Mouse (Mus musculus): Measurements from ENCODE around the gene Smyd3. TPM values are rescaled to one million over a fixed set of nuclear protein-coding genes. Genes with fewer than 3 reads are reported as not detected.
A peak's percentile ranks its signal among the peaks of the same experiment; 100 is the strongest.
"Not testable (repeated sequence)": the region's sequence is repeated elsewhere in the genome, so short reads cannot be mapped to it uniquely, and the experiment has no call there.

Smyd3 gene
- total RNA-seq, 2 experiments from 2014 or later: 34.0 to 39.8 TPM

DNA sequence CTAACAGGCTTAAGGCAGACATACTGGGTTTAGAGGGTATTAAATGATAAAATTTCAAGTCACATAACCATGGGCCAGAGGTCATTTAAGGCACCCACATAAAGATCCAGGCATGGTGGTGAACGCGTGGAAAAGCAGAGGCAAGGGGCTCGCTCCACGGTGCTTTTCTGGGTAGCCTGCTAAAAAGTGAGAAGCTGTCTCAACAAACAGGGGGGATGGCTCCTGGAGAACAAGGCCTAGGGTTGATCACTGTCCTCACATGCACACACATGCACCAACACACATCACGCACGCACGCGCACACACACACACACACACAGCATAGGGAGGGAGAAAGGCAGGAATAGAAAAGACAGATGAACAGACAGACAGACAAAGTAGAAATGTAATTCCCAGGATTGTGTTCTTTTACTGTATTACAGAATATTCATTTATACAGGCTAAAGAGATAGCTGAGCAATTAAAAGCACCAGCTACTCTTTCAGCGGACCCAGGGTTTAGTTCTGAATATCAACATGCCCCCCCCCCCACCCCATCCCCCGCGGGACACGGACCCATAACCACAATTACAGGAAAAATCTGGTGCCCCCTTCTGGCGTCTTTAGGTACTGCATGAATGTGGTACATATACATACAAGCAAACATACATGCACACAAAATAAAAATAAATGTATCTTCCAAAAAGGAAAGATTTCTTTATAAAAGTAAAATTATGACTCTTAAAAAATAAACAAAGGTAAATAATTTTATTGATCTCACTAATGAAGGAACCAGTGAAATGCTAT is 215.2 kb downstream of the Smyd3 start:
- intact Hi-C loops (cut with DNase I): no loop called here
- DNase-seq: no peak

DNA sequence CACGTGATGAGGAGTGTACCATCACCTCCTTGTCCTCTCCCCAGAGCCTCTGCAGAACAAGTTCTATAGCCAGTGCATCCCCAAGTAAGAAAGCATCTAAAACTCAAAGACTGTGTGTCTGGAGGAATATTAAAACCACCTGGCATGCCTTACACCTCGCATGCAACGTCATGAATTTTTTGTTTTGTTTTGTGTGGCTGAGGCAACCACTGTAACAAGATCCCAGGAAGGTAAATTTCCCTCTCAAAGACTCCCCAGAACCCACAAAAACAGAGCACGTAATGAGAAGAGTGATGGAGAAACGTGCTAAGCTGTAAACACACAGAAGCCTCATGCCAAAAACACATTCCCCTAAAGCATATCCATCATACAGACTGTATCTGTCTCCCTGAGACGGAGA is 222.2 kb downstream of the Smyd3 start:
- no peak for DNase-seq
- intact Hi-C loops (cut with DNase I): no loop called here

DNA sequence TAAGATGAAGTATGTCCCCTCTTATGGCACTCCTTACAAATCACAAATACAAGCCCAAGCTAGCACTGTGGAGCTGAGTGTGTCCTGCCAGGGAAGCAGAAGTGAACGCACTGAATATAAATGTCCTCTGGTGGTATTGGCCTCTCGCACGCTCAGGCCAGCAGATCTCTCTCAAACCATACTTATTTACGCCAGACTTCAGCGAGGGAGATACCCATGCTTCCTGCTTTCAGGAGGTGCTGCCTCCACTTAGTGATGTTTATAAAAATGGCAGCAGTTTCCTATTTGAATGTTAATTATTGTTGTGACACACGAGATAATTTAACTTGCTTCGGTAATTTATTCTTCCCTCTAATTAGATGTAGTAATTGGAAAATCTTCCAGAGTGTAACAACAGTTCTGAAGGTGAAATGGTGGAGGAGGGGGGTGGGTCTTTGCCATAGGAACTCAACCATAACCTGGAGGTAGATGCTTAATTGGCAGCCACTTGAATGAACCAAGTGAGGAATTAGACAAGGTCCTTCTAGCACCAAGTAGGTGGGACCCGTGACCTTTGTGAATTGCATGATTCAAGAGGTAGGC is 224.0 kb downstream of the Smyd3 start:
- intact Hi-C loops (cut with DNase I): no loop called here
- no peak for DNase-seq

DNA sequence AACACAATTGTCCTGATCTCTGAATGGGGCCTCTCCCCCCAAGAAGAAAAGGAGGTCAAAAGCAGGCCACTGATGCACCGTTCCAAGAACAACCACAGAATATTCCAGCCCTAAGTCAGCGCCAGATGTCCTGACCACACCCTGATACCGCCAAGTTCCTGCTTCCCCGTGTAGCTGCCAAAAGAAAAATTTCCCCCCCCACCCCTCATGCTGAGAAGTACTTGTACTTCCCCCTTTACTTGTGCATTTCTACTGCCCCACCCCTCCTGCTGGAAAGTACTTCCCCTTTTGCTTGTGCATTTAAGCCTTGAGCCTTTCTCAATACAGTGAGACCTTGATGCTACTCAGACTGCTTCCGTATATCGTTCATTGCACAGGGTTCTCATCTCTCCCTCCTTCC is 227.7 kb downstream of the Smyd3 start:
- intact Hi-C loops (cut with DNase I); DNase-seq: not testable (repeated sequence)

DNA sequence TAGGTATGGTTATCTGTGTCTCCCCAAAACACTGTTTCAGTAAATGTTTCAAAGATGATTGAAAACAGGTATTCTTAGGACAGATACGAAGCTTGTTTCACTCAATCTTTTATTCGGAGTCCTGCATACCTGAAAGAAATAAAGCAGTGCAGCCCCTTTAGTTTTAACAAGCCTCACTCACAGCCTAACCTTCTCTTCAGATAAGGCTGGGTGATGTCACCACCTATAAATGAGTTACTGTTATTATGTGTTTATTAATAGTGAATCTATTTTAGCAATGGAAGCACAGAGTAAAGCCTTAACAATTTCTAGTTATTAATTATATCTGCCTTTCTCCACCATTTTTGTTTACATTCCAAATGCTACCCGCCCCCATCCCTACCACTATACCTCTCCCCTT is 228.1 kb downstream of the Smyd3 start:
- intact Hi-C loops (cut with DNase I): no loop called here

DNA sequence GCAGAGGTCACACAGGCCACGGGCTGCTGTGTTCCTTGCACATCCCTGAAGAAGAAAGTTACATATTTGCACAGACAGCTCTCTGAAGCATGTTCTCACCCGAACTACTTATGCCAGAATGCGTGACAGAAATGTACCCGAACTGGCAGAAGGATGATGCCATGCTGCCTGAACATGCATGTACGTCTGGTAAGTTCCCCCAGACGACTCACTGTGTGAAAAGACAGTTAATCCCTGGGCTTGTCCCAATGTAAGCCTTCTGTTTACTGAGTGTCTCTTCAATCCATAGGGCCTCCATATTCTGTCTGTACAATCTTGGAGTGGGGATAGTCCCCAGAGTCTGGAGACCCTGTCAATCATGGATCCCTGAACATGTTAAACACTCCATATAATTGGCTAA is 231.1 kb downstream of the Smyd3 start:
- intact Hi-C loops (cut with DNase I): no loop called here
- DNase-seq: no peak

More for the DNA sequence above, 228.1 kb downstream of the Smyd3 start:
- no peak for DNase-seq

DNA sequence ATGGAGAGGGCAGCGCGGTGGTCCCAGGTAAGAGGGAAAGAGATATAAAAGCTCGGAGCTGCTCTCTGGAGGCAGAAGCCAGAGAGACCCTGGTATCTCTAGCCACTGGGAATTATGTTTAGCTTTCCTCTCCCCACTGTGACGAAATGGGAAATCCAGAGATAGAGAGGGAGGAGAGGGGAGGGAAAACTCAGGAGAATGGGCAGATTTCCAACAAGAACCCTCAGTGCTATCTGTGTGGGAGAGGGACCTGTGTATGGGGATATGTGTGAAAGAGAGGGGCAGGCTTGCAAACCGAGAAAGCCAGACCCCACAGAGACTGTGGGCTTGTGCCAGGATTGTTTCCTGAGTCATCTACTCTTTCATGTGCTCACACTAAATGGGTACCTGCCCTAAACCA is 235.0 kb downstream of the Smyd3 start:
- intact Hi-C loops (cut with DNase I): no loop called here
- DNase-seq: no peak

DNA sequence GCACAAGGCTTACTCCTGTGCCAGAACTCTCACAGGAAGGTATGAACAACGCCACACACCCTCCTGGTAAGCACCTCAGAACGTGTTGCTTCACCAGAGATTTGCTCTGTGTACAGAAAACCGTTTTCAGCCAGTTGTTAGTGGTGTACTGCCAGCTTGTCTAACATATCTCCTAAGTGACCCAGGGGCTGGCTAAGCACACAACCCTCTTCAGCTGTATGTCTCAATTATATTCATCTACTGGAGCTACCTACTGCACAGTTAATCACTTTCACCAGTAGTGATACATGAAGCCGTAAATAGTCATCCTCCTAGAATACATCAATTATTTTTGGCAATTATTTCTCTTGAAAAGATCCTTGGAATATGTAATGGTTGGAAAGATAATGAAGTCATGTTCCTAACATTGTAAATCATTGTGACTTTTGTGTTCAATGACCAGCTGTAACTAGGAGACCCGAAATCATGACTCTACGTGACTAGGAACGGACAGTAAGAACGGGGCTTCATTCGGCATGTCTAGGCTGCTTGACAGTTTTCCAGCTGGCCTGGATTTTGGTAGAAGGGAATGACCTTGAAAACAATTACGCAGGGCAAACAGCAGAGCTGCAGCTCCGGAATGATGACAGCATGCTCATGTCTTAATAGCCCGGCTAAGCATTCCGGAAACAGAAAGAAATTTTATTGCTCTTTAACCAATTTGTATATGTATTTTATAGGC is 236.3 kb downstream of the Smyd3 start:
- peak; percentile 49 for DNase-seq

DNA sequence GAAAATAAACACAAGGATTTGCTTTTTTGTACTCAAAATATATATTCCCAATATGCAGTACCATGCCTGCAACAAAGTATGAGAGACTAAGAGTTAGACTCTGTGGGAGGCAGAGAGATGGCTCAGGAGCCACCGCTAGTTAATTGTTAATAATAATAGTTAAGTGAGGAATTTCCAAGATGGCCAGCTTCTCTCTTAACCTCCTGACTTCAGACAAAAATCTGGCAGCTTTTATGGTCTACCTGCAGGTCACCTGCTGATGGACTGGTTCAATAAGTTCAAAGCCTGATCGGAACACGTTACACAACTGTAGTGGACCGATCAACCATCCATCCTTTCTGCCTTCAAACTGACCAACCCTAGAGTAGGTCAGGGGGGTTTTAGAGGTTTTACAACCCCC is 238.7 kb downstream of the Smyd3 start:
- DNase-seq: no peak
- intact Hi-C loops (cut with DNase I): no loop called here

More for the DNA sequence above, 236.3 kb downstream of the Smyd3 start:
- intact Hi-C loops (cut with DNase I): no loop called here

DNA sequence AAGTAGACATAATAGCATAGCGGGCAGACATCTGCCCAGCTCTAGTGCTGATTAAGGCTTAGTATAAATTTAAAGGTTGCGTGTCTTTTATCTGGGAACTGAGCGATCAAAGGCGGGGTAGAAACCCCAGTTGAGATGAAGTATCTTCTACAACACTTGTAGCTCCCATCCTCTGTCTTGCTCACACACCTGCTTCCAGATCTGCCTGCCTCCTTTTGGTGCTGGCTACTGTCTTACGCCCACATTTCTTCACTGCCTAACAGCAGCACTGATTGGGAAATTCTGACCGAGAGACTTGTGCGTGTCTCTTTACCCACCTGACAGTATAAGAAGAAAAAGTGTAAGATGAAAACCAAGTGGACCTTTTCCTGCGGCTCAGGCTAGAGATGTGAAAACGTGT is 240.5 kb downstream of the Smyd3 start:
- DNase-seq: no peak
- intact Hi-C loops (cut with DNase I): no loop called here

DNA sequence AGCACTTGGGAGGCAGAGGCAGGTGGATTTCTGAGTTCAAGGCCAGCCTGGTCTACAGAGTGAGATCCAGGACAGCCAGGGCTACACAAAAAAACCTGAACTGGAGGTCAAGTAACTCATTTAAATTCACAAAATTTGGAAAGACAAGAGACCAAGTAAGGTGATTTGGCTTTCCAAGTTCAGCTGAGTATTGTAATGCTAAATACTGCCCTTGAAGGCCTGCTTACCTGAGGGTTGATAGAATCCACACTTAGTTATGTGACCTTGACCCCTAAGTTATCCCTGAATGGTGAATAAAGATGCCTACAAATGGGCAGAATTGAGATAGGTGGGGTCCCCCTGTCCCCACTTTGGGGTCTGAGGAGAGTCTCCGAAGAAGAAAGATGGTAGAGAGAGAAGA is 241.0 kb downstream of the Smyd3 start:
- no peak for DNase-seq
- intact Hi-C loops (cut with DNase I): no loop called here

DNA sequence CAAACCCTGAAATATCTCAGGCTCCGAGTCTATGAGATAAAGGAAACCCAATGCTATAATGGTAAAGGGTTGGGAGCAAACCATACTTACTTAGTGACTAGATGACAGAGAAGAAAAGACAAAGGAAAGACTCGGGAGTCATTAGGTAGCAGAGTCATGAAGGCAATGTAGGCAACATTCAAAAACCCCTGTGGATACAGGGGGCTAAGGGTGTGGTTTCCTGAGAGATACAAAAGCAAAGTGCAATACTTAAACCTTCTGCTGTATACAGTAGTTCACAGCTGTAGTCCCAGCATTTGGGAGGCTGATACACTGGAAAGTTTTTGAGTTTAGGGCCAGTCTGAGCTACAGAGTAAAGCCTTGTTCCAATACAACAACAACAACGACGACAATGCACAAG is 244.9 kb downstream of the Smyd3 start:
- DNase-seq: no peak
- intact Hi-C loops (cut with DNase I): no loop called here

DNA sequence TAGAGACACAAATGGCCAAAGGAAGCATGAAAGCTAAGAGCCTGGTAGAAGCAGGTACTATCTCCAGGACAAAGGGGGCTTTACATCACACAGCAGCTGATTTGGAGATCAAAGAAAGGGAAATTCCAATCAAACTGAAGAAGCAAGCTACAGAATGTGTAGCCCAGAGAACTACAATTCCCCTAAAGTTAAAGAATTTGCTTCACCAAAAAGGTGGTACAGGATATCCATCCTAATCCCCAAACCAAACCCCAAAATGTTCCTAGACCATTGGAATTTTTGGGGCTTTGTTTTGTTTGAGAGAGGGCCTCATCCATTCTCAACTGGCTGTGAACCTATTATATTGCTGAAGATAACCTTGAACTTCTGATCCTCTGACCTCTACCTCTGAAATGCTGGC is 245.5 kb downstream of the Smyd3 start:
- intact Hi-C loops (cut with DNase I): no loop called here
- no peak for DNase-seq

DNA sequence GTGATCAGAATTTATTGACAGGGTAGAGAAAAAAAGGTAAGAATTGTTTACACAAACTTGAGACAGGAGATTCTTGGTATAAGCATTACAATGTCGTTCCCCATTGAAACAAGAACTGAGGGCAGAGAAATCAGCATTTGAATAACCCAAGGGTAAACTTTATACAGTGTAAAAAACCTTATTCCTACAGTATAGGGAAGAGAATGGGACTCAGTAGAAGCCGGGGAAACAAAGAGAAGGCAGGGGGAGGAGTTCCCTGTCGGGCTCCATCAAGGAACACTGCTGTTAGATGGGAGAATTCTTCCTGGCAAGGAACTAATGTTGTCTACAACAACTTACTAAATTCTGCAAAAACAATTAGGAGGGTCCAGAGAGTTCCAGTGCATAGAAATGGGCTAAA is 250.9 kb downstream of the Smyd3 start:
- DNase-seq: no peak
- intact Hi-C loops (cut with DNase I): no loop called here

DNA sequence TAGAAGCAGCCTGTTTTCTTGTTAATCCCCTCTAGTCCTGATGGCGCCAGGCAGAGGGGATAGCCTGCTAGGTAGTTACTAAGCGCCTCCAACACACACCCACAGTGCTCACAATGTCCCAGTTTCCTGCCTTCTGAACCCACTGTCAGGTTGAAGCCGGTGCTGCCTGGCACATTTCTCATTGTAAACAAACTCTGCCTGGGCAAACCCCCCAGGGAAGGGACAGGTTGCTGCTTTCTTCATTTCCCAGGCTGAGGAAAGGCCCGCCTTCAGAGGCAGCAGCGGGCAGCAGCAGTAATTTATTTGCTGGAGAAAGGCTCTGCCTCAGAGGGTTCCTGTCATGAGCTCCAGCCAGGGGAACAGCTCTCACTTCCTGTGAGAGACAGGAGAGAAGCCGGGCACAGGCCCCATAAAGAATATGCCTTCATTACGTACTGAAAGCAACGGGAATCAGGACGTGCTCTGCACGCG is 256.3 kb downstream of the Smyd3 start:
- intact Hi-C loops (cut with DNase I): no loop called here
- DNase-seq: peak; percentile 6

DNA sequence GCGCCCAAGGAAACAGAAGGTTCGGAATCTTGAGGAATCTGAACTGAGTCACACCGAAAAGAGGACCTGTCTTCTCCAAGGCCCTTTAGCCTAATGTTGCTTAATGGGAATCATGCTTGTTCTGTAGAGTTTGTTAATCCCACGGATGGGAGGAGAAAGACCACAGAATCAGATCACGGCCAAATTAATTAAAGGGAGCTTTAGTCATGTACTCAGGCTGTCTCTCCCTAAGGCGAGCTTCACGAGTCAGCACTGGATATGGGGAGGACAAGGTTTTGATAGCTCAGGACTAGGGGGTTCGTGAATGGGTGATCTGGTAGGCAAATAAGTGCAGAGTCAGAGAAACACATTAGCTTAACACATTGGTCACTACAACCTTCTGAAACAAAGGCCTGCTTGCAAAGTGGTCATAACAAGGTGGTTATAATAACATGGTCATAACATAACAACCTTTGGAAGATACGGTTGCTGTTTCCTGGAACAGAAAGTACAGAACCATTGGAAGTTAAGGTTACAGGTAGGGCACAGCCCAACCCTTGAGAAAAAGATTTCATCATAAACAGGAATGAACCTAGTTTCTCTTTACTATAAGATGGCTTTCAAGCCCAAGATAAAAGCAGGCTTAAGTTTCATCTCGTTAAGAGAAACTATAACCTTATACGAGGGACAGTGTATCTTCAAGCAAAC is 261.9 kb downstream of the Smyd3 start:
- intact Hi-C loops (cut with DNase I): no loop called here
- DNase-seq: no peak

DNA sequence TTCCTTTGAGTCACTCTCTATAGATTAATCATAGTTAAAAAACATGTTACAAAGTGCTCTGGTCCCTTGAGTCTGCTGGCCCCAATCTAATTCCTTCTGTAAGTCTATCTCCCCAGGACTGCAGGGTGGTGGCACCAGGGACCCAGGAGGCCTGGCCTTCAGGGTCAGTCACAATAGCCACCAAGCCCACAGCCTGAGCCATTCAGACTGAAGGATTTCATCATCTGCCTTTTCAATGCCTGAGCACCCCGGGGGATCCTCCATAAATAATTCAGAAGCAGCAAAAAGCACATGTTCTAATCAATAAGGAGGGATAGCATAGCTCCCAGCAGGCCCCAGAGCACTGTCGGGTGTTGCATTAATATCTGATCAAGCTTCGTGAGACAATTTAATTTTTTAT is 263.3 kb downstream of the Smyd3 start:
- intact Hi-C loops (cut with DNase I): no loop called here
- no peak for DNase-seq

DNA sequence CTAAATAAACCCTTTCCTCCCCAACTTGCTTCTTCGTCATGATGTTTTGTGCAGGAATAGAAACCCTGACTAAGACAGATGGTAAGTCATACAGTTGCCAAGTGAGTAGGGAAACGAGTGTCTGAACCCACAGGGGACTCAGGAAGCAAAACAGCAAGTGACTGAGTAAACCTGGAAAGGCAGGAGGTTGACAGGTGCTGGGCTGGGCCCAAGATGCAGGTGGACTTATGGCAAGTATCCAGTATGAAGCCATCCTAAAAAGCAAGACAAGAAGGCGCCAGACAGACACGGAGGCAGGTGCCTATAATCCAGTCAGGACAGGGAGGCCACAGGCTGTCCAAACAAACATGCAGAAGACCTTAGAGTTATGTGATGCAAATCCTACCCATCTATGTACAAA is 265.2 kb downstream of the Smyd3 start:
- intact Hi-C loops (cut with DNase I): no loop called here
- no peak for DNase-seq

DNA sequence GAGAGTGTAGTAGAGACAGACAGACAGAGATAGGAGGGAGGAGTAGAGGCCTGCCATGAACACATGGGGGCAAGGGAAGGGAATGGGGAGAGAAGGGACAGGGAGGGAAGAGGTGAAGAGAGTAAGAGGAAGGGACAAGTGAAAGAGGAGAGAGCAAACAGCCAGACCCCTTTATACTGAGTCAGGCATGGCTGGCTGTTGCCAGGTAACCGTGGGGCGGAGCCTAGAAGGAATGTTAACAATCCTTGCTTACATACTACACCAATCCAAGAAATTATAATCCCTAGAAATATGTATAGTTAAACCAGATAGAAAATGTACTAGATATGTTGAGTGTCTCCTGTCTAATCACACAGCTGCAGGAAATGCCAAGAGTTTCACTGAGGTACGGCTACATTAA is 267.5 kb downstream of the Smyd3 start:
- DNase-seq: no peak

DNA sequence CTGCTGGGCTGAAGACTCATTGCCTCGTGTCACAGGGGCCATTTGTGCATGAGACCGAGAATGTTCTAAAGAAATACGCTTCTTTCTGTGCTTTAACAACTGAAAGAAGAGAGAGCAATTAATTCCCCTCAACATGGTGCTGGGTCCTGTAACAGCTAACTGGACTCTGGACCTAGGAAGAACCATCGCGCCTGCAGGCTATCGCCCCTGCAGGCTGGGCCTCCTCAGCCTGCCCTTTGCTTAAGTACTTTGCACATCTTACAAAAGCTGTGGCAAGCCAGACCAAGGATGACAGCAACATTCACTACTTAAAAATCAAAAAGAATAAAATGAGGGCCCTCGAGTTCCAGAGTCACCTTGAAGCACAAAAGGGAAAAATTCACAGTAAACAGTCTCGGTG is 274.3 kb downstream of the Smyd3 start:
- no peak for DNase-seq
- intact Hi-C loops (cut with DNase I): no loop called here

More for the DNA sequence above, 267.5 kb downstream of the Smyd3 start:
- intact Hi-C loops (cut with DNase I): no loop called here

DNA sequence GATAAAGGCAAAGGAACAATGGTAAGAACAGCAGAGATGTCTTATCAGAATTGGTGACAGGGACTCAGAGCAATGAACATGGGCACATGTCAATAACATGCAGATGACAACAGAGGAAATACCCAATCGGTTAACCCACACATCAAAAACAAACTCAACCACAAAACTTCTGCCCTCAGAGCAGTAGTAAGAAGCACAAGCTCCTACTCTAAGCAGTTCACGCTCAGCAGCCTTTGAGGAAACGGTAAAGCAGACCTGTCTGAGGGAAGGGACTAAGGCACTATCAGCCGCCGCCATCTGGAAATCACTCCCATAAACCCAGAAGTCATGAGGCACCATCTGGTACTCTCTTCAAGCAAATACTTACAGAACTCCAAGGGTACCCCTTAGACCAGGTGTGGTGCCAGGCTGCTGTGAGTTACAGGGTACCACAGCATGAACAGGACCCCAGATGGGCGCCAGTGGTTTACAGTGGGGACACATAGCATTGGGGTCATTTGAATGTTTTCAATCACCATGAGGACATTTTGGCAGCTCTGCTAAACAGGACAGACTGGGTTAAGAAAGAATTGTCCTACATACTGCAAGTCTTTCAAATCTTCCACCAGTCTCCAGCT is 277.1 kb downstream of the Smyd3 start:
- intact Hi-C loops (cut with DNase I): no loop called here
- no peak for DNase-seq
